Mouse (Mus musculus): Measurements from ENCODE around the gene Plagl1. TPM values are rescaled to one million over a fixed set of nuclear protein-coding genes. Genes with fewer than 3 reads are reported as not detected.

Plagl1 gene
- total and polyA plus RNA-seq, 3 experiments: not detected

DNA sequence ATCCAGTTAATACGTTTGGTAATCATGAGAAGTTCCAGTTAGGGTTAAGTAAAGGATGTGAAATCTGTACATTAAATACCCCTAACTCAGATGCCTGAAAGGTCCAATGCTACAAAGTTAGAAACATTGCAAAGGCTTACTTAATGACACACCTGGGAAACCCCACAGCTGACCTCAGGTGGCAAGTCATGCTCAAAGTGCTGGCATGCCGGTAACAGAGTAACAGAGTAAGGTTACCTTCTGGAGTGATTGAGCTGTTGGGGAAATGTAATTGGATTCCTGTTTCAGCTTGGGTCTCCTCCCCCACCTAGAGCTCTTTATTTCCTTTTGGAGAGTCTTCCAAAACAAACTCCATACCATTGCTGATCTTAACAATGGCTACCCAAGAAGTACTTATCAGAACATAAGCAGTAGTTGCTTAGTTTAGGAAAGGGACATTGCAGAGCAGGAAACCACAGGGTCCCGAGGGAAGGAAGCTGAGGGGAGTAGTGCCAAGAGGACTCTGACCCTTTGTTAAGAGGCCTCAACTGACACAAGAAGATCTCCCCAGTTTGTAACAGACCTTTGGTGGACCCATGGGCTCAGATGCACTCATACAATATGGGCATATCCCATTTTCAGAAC is 4.9 kb downstream of the Plagl1 start:
- H3K27ac ChIP-seq (ENCODE audit: control insufficient read depth, low read depth, low read length): no peak overlapping the region
- no peaks in the 10 kb centered on the region for H3K9me3 ChIP-seq (replicated peaks; ENCODE audit: insufficient read depth, low read length)
- TF ChIP-seq ZMIZ1 (IDR thresholded peaks at IDR 0.05; ENCODE audit: low read depth, low read length): no peak
- no peak for TF ChIP-seq MAX (IDR thresholded peaks at IDR 0.05; ENCODE audit: low read length)
- TF ChIP-seq RCOR1 (IDR thresholded peaks at IDR 0.05; ENCODE audit: low read depth, low read length): no peak
- no peak for TF ChIP-seq RAD21 (IDR thresholded peaks at IDR 0.05; ENCODE audit: low read depth, low read length)
- TF ChIP-seq POLR2AphosphoS5 (IDR thresholded peaks at IDR 0.05; ENCODE audit: borderline replicate concordance, low read depth, low read length): no peak
- no peak for TF ChIP-seq POLR2AphosphoS2 (IDR thresholded peaks at IDR 0.05; ENCODE audit: low read length)
- no peak for TF ChIP-seq ETS1 (IDR thresholded peaks at IDR 0.05; ENCODE audit: low read depth, low read length)
- H3K27me3 ChIP-seq (ENCODE audit: control insufficient read depth in 1 of 2, insufficient read depth in 2 of 2, low read length in 2 of 2): no peaks in the 10 kb centered on the region
- no peak for DNase-seq (ENCODE audit: low read depth, low spot score)
- no peak overlapping the region for H3K4me3 ChIP-seq (ENCODE audit: control insufficient read depth in 1 of 2, insufficient read depth in 1 of 2, low read depth in 2 of 2, low read length in 2 of 2)
- H3K4me1 ChIP-seq (ENCODE audit: control insufficient read depth in 1 of 2, insufficient read depth in 2 of 2, low read length in 2 of 2): no peaks in the 10 kb centered on the region
- H3K79me2 ChIP-seq (ENCODE audit: control insufficient read depth, insufficient read depth, low read length, poor library complexity): no peaks in the 10 kb centered on the region
- no peak overlapping the region for H3K9ac ChIP-seq (ENCODE audit: control insufficient read depth, low read depth, low read length, poor library complexity, severe bottlenecking)
- H3K36me3 ChIP-seq (ENCODE audit: control insufficient read depth in 1 of 2, insufficient read depth in 2 of 2, low read length in 2 of 2): no peaks in the 10 kb centered on the region

GRCm38 (mm10) chr10:13071031-13071430 is 10.7 kb downstream of the Plagl1 start:
- no peak overlapping the region for H3K4me3 ChIP-seq (ENCODE audit: control insufficient read depth in 1 of 2, insufficient read depth in 1 of 2, low read depth in 2 of 2, low read length in 2 of 2)
- TF ChIP-seq MAFK (IDR thresholded peaks at IDR 0.05; ENCODE audit: borderline replicate concordance, low read depth, low read length) (no peak), ZC3H11A (IDR thresholded peaks at IDR 0.05; ENCODE audit: low read depth, low read length) (no peak), CHD1 (IDR thresholded peaks at IDR 0.05; ENCODE audit: low read depth, low read length) (no peak), MAZ (IDR thresholded peaks at IDR 0.05; ENCODE audit: low read depth, low read length) (no peak), JUND (IDR thresholded peaks at IDR 0.05; ENCODE audit: low read depth, low read length) (no peak), TBP (IDR thresholded peaks at IDR 0.05; ENCODE audit: low read depth, low read length) (no peak)
- H3K4me1 ChIP-seq (ENCODE audit: control insufficient read depth in 1 of 2, insufficient read depth in 2 of 2, low read length in 2 of 2): no peaks in the 10 kb centered on the region
- H3K27ac ChIP-seq (ENCODE audit: control insufficient read depth, low read depth, low read length): no peak overlapping the region
- H3K9me3 ChIP-seq (replicated peaks; ENCODE audit: insufficient read depth, low read length): no peaks in the 10 kb centered on the region
- peak; percentile 19 for DNase-seq (ENCODE audit: low read depth, low spot score)
- H3K27me3 ChIP-seq (ENCODE audit: control insufficient read depth in 1 of 2, insufficient read depth in 2 of 2, low read length in 2 of 2): peaks cover 0 to 6% of the 10 kb centered on the region in 2 experiments; a peak in 3 of 4 replicates
- no peak overlapping the region for H3K9ac ChIP-seq (ENCODE audit: control insufficient read depth, low read depth, low read length, poor library complexity, severe bottlenecking)
- H3K36me3 ChIP-seq (ENCODE audit: control insufficient read depth in 1 of 2, insufficient read depth in 2 of 2, low read length in 2 of 2): no peaks in the 10 kb centered on the region
- H3K79me2 ChIP-seq (ENCODE audit: control insufficient read depth, insufficient read depth, low read length, poor library complexity): no peaks in the 10 kb centered on the region

DNA sequence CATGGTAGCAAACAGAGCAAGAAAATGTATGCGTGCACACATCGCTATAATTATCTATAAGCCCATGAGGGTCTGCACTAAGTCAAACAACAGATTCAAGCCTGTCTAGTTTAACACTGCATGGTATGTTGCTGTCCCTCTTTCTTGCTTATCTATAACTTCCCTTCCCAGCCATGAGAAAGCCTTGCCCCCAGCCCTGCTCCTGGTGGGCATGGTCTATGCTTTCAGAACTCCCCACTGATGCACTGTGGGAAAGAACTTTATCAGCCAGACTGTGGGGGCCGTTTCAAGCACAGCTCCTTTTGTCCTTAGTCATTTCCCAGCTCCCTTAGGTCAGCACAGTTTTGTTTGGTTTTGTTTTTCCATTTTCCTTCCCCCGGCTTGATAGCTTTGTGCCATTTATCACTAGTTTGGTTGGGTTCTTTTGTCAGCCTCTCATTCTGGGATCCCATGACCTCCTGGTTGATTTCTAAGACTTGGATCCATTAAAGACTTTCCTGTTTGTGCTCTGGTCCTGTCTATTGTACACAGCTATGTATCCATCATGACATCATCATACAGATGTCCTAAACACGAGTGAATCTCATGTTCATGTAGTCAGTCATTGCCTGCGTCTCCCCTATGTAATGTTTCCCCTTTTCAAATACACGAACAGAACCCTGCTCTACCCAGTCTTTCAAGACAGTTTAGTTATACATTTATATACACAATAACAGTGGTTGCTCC is 16.7 kb downstream of the Plagl1 start:
- Histone ChIP-seq H3K4me3 (ENCODE audit: control insufficient read depth in 1 of 2, insufficient read depth in 1 of 2, low read depth in 2 of 2, low read length in 2 of 2) (no peak overlapping the region), H3K27me3 (ENCODE audit: control insufficient read depth in 1 of 2, insufficient read depth in 2 of 2, low read length in 2 of 2) (peaks cover 2 to 6% of the 10 kb centered on the region in 2 experiments; a peak in 3 of 4 replicates), H3K9me3 (replicated peaks; ENCODE audit: insufficient read depth, low read length) (no peaks in the 10 kb centered on the region), H3K9ac (ENCODE audit: control insufficient read depth, low read depth, low read length, poor library complexity, severe bottlenecking) (no peak overlapping the region), H3K79me2 (ENCODE audit: control insufficient read depth, insufficient read depth, low read length, poor library complexity) (no peaks in the 10 kb centered on the region), H3K36me3 (ENCODE audit: control insufficient read depth in 1 of 2, insufficient read depth in 2 of 2, low read length in 2 of 2) (no peaks in the 10 kb centered on the region), H3K27ac (ENCODE audit: control insufficient read depth, low read depth, low read length) (no peak overlapping the region), H3K4me1 (ENCODE audit: control insufficient read depth in 1 of 2, insufficient read depth in 2 of 2, low read length in 2 of 2) (no peaks in the 10 kb centered on the region)
- DNase-seq (ENCODE audit: low read depth, low spot score): no peak
- TF ChIP-seq HCFC1 (IDR thresholded peaks at IDR 0.05; ENCODE audit: low read depth, low read length) (no peak), EP300 (IDR thresholded peaks at IDR 0.05; ENCODE audit: low read depth in 1 of 2, low read length in 2 of 2) (no peak), ZKSCAN1 (IDR thresholded peaks at IDR 0.05; ENCODE audit: low read depth, low read length) (no peak), ETS1 (IDR thresholded peaks at IDR 0.05; ENCODE audit: low read depth, low read length) (no peak), RCOR1 (IDR thresholded peaks at IDR 0.05; ENCODE audit: low read depth, low read length) (no peak), MXI1 (IDR thresholded peaks at IDR 0.05; ENCODE audit: low read depth, low read length) (no peak), GATA1 (IDR thresholded peaks at IDR 0.05; ENCODE audit: low read depth, low read length) (no peak), NELFE (IDR thresholded peaks at IDR 0.05; ENCODE audit: low read depth, low read length) (no peak), TAL1 (IDR thresholded peaks at IDR 0.05; ENCODE audit: low read length) (no peak), JUND (IDR thresholded peaks at IDR 0.05; ENCODE audit: low read depth, low read length) (no peak), NRF1 (IDR thresholded peaks at IDR 0.05; ENCODE audit: insufficient read depth, low read depth, low read length, poor library complexity, severe bottlenecking) (no peak), ELF1 (IDR thresholded peaks at IDR 0.05; ENCODE audit: low read depth, low read length) (no peak), RAD21 (IDR thresholded peaks at IDR 0.05; ENCODE audit: low read depth, low read length) (no peak), MAFK (IDR thresholded peaks at IDR 0.05; ENCODE audit: borderline replicate concordance, low read depth, low read length) (no peak), POLR2AphosphoS2 (IDR thresholded peaks at IDR 0.05; ENCODE audit: low read length) (no peak), MAZ (IDR thresholded peaks at IDR 0.05; ENCODE audit: low read depth, low read length) (no peak), MEF2A (IDR thresholded peaks at IDR 0.05; ENCODE audit: extremely low read depth, insufficient replicate concordance, low read depth, low read length, poor library complexity, severe bottlenecking) (no peak)
